Mouse (Mus musculus) kidney, adult 2 months (tissue): Measurements from ENCODE around the gene Prkar1b. TPM values are rescaled to one million over a fixed set of nuclear protein-coding genes. Genes with fewer than 3 reads are reported as not detected.
A peak's percentile ranks its signal among the peaks of the same experiment; 100 is the strongest.

Source experiments
- DNase-seq: peaks from one replicate; pipeline ENCODE4 v3.0.0; 2021
- H3K27ac ChIP-seq: fragments of 200-500 bp; 2 replicates; pipeline ENCODE4 v1.5.1; 2012; ENCODE audit warnings: low read depth, low read length, control low read depth, inconsistent platforms; ENCODE audit not compliant: insufficient read depth
- H3K27me3 ChIP-seq: fragments of 200-500 bp; replicated peaks from 2 replicates; pipeline ENCODE4 v1.6.1; 2012; ENCODE audit warnings: mild to moderate bottlenecking, moderate library complexity, low read length, inconsistent platforms; ENCODE audit not compliant: control insufficient read depth, insufficient read depth
- H3K36me3 ChIP-seq: fragments of 200-500 bp; 2 replicates; pipeline ENCODE4 v1.6.1; 2012; ENCODE audit warnings: mild to moderate bottlenecking, moderate library complexity, low read length, inconsistent platforms; ENCODE audit not compliant: control insufficient read depth, insufficient read depth
- H3K4me1 ChIP-seq: fragments of 200-500 bp; 2 replicates; pipeline ENCODE4 v1.6.1; 2011; ENCODE audit warnings: low read length; ENCODE audit not compliant: control insufficient read depth, insufficient read depth
- H3K4me3 ChIP-seq: fragments of 200-500 bp; 2 replicates; pipeline ENCODE4 v1.5.1; 2011; ENCODE audit warnings: mild to moderate bottlenecking, low read depth, low read length, control low read depth; ENCODE audit not compliant: insufficient read depth
- CTCF ChIP-seq: fragments of 200-500 bp; conservative IDR thresholded peaks from 2 replicates; pipeline ENCODE4 v1.5.1; 2011; ENCODE audit warnings: low read depth, mild to moderate bottlenecking, control low read depth, low read length, moderate library complexity, mixed read lengths; ENCODE audit not compliant: insufficient read depth, insufficient read length
- POLR2A ChIP-seq: fragments of 200-500 bp; IDR thresholded peaks from one replicate; pipeline ENCODE4 v1.6.1; 2011; ENCODE audit warnings: low read depth, low read length, control low read depth
- WGBS: fragments of 180-500 bp; shearing (Covaris S2); methylation state at CpG from one replicate; pipeline ENCODE4 v1.1.7; 2018; 5-methylcytosine and 5-hydroxymethylcytosine counted together
- polyA plus RNA-seq: library from polyadenylated mRNA; depleted of rRNA; stranded (reverse); fragments of >200 nt; gene quantifications from 2 replicates; pipeline ENCODE4 v1.2.3, GENCODE M21; 2012

Gene Prkar1b
- polyA plus RNA-seq, 1 experiment: 7.1 TPM

GRCm38 (mm10) chr5:139183131-139183530 lies 33.3 kb upstream of the Prkar1b start:
- Histone ChIP-seq H3K4me1 (no peaks in the 10 kb centered on the region), H3K27ac (no peak overlapping the region), H3K4me3 (no peak overlapping the region), H3K36me3 (peaks cover 2% of the 10 kb centered on the region; the same call in 1 of the 2 replicates), H3K27me3 (no peaks in the 10 kb centered on the region)
- no peak for DNase-seq
- TF ChIP-seq CTCF (no peak), POLR2A (no peak)
- WGBS: 77% methylated on average over 2 of the region's 2 CpGs

GRCm38 (mm10) chr5:139178895-139179631 lies 29.3 kb upstream of the Prkar1b start:
- Histone ChIP-seq H3K27ac (no peak overlapping the region), H3K4me1 (peaks cover 5% of the 10 kb centered on the region; the same call in 1 of the 2 replicates), H3K27me3 (no peaks in the 10 kb centered on the region), H3K36me3 (no peaks in the 10 kb centered on the region; the same call in 1 of the 2 replicates), H3K4me3 (no peak overlapping the region)
- WGBS: 26% methylated on average over 11 of the region's 11 CpGs
- DNase-seq: peak; percentile 76
- TF ChIP-seq POLR2A (no peak), CTCF (peak; percentile 99)

DNA sequence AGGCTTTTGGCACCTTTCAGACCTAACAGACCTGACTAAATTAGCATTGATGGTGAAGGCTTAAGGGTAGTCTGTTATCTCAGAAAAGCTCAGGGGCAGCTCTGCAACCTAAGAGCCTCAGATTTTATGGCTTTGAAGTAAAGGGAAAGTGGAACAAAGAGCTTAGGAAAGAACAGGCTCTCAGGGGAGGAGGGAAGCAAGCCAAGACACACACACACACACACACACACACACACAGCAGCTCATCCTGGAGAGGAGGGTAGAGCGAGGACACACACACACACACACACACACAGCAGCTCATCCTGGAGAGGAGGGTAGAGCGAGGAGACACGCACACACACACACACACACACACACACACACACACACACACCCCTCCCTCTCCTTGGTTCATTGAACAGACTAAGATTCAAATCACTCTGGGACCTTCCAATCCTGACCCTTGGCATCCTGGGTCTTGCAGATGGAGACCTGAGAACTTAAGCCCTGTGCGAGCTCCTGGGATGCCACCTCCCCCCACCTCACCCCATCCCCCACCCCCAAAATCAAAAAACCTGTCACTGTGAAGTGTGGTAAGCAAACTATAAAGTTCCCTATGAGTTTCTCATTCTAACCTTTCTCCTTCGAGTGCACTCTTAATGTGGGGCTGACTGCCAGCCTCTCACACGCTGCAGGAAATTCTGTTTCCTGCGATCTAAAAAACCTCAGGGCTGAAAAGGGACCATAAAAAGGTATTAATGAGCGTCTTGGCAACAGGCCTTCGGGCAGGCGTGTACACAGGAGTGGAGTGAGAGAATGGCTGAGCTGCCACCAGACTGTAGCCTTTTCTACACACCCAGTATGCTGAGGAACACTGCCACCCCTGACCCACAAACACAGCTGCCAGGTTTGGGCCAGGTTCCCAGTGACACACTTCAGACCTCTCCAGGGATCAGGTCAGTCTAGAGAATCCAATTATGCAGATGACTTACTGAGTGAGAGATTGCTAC lies 25.1 kb upstream of the Prkar1b start:
- H3K27me3 ChIP-seq: no peaks in the 10 kb centered on the region
- H3K4me1 ChIP-seq: peaks cover 5% of the 10 kb centered on the region; the same call in 1 of the 2 replicates
- H3K27ac ChIP-seq: no peak overlapping the region
- H3K4me3 ChIP-seq: no peak overlapping the region
- DNase-seq: peak; percentile 65
- TF ChIP-seq POLR2A: no peak
- no peak for TF ChIP-seq CTCF
- WGBS: 33% methylated on average over 10 of the region's 10 CpGs
- H3K36me3 ChIP-seq: 0 out of 2 replicates have a peak, but pooled peaks cover 1% of the 10 kb centered on the region

DNA sequence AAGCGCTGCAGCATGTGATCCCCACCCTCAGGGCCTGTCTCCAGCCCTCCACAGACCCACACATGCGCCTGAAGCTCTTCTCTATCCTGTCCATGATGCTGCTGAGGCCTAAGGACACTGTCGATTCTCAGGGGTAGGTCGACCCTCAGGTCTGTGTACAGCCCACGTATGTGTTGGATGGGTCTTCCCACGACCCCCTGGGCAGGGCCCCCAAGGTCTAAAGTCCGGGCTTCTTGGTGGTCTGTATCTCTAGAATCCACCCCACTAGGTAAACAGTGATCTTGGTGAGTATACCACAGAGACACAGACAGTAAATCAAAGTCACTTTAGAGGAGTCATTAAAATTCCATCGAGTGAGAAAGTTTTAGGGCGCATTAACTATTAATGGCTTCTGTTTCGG lies 24.3 kb upstream of the Prkar1b start:
- no peaks in the 10 kb centered on the region for H3K27me3 ChIP-seq
- DNase-seq: no peak
- peaks cover 5% of the 10 kb centered on the region; the same call in 1 of the 2 replicates for H3K4me1 ChIP-seq
- TF ChIP-seq CTCF: no peak
- TF ChIP-seq POLR2A: no peak
- WGBS: 38% methylated on average over 10 of the region's 10 CpGs
- no peak overlapping the region for H3K27ac ChIP-seq
- no peak overlapping the region for H3K4me3 ChIP-seq
- H3K36me3 ChIP-seq: 0 out of 2 replicates have a peak, but pooled peaks cover 1% of the 10 kb centered on the region

DNA sequence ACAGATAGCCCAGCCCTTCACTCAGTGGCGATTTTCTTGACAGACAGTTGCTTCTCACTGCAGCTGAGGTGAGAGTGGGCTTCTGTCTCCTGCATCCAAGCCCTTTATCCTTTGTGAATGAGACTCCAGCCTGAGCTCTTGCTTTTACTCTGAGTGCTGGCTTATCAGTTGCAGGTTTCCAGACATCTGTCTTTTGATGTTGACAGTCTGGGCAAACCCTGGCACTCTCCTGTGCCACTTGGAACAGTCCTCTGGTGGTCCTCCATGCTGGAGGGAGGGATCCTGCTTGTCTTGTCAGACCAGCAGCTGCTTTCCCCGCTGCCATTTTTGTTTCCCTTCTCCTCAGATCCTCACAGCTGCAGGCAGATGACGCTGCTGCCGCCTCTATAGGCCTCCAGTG lies 22.1 kb upstream of the Prkar1b start:
- WGBS: 96% methylated on average over 4 of the region's 4 CpGs
- peaks cover 5% of the 10 kb centered on the region; the same call in 1 of the 2 replicates for H3K4me1 ChIP-seq
- no peak overlapping the region for H3K4me3 ChIP-seq
- no peak overlapping the region for H3K27ac ChIP-seq
- 0 out of 2 replicates have a peak, but pooled peaks cover 1% of the 10 kb centered on the region for H3K36me3 ChIP-seq
- no peaks in the 10 kb centered on the region for H3K27me3 ChIP-seq
- DNase-seq: no peak
- TF ChIP-seq CTCF (no peak), POLR2A (no peak)

- Histone ChIP-seq H3K4me3 (no peak overlapping the region), H3K27me3 (no peaks in the 10 kb centered on the region), H3K36me3 (0 out of 2 replicates have a peak, but pooled peaks cover 1% of the 10 kb centered on the region), H3K4me1 (no peaks in the 10 kb centered on the region), H3K27ac (no peak overlapping the region)
- TF ChIP-seq CTCF: no peak
- no peak for TF ChIP-seq POLR2A
- DNase-seq: no peak
- 65% methylated on average over 1 of the region's 1 CpGs for WGBS
Observed at GRCm38 (mm10) chr5:139167548-139167947, 17.7 kb upstream of the Prkar1b start.
